14 mouse cellular contexts compared by ENCODE assay signal in the genomic region with DNA sequence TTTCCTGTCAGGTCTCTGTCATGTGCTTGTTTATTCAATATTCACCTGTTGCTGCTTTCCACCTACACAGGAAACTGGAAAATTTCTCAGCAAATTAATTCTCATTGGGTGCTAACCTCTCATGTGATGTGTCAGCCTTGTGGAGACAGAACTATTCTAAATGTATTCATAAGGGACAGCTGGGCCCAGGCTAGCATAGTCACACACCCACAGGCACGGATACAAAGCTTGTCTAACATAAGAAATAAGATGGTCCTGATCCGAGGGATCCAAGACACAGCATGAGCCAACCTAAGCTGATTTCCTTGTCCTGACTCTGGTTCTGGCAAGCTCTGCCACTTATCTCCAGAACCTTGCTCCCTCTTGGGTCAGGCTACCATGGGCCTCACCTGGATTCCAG.
DNase-seq lines count a peak whose midpoint lies in the region; ATAC-seq and TF ChIP-seq lines count a peak whose summit lies in the region.
"Had no signal": no experiment of that assay in that cellular context is flagged by ENCODE, and none has a peak within 500 bp of the region (broad histone marks: within the 10 kb centered on the region; RNA-seq: fewer than 3 reads in every experiment).

No protein-coding gene starts in this region.

- H3K4me3 ChIP-seq in forebrain, embryonic 13.5 days = no peak overlapping the region
- H3K4me3 ChIP-seq in forebrain, embryonic 10.5 days = no peak overlapping the region
- no peak overlapping the region for H3K4me3 ChIP-seq in intestine, embryonic 15.5 days (replicated peaks)
- no peak overlapping the region for H3K4me3 ChIP-seq in intestine, postnatal 0 days (ENCODE audit: low read depth, low read length)
- H3K4me3 ChIP-seq in forebrain, embryonic 16.5 days (replicated peaks; ENCODE audit: low read length) = no peak overlapping the region
- H3K4me3 ChIP-seq: embryonic facial prominence, embryonic 15.5 days; erythroblast, embryonic 14.5 days; heart, adult 2 months; heart, embryonic 15.5 days; hindbrain, embryonic 10.5 days had no signal

- no peak for TF ChIP-seq CTCF in intestine, postnatal 0 days (IDR thresholded peaks at IDR 0.05; ENCODE audit: low read depth)

- no peaks in the 10 kb centered on the region for H3K27me3 ChIP-seq in forebrain, embryonic 13.5 days
- peaks cover 6% of the 10 kb centered on the region; the same call in 1 of the 2 replicates for H3K27me3 ChIP-seq in forebrain, embryonic 10.5 days (ENCODE audit: poor library complexity, severe bottlenecking)
- no peaks in the 10 kb centered on the region for H3K27me3 ChIP-seq in intestine, embryonic 15.5 days (replicated peaks)
- no peaks in the 10 kb centered on the region for H3K27me3 ChIP-seq in intestine, postnatal 0 days (replicated peaks; ENCODE audit: control insufficient read depth, insufficient read depth, low read length)
- no peaks in the 10 kb centered on the region for H3K27me3 ChIP-seq in forebrain, embryonic 16.5 days (replicated peaks; ENCODE audit: control insufficient read depth, insufficient read depth, low read length)
- H3K27me3 ChIP-seq: CH12.LX; embryonic facial prominence, embryonic 15.5 days; heart, embryonic 15.5 days had no signal

- H3K4me2 ChIP-seq in forebrain, embryonic 13.5 days = no peak overlapping the region
- H3K4me2 ChIP-seq in intestine, embryonic 15.5 days (replicated peaks) = no peak overlapping the region
- H3K4me2 ChIP-seq in intestine, postnatal 0 days (replicated peaks; ENCODE audit: low read depth) = no peak overlapping the region
- H3K4me2 ChIP-seq in forebrain, embryonic 16.5 days (ENCODE audit: low read length) = no peak overlapping the region
- H3K4me2 ChIP-seq: embryonic facial prominence, embryonic 15.5 days; heart, embryonic 11.5 days; heart, embryonic 15.5 days; hindbrain, embryonic 14.5 days had no signal

- no peak for DNase-seq in forebrain, embryonic 10.5 days (ENCODE audit: extremely low spot score, low spot score)
- peak; percentile 0 for DNase-seq in induced T-regulatory cell, adult 2 months (ENCODE audit: low read depth)

- no peaks in the 10 kb centered on the region for H3K36me3 ChIP-seq in forebrain, embryonic 13.5 days (ENCODE audit: poor library complexity, severe bottlenecking)
- no peaks in the 10 kb centered on the region for H3K36me3 ChIP-seq in forebrain, embryonic 10.5 days (replicated peaks)
- no peaks in the 10 kb centered on the region for H3K36me3 ChIP-seq in intestine, embryonic 15.5 days
- H3K36me3 ChIP-seq in intestine, postnatal 0 days (ENCODE audit: control insufficient read depth, insufficient read depth) = no peaks in the 10 kb centered on the region
- H3K36me3 ChIP-seq in forebrain, embryonic 16.5 days (ENCODE audit: control insufficient read depth, insufficient read depth) = no peaks in the 10 kb centered on the region
- H3K36me3 ChIP-seq: embryonic facial prominence, embryonic 15.5 days; heart, embryonic 15.5 days; hindbrain, embryonic 10.5 days had no signal

- no peak overlapping the region for H3K27ac ChIP-seq in forebrain, embryonic 13.5 days
- H3K27ac ChIP-seq in forebrain, embryonic 10.5 days = no peak overlapping the region
- no peak overlapping the region for H3K27ac ChIP-seq in intestine, embryonic 15.5 days
- H3K27ac ChIP-seq in intestine, postnatal 0 days (ENCODE audit: low read depth, low read length) = no peak overlapping the region
- no peak overlapping the region for H3K27ac ChIP-seq in forebrain, embryonic 16.5 days (ENCODE audit: low read length)
- H3K27ac ChIP-seq: embryonic facial prominence, embryonic 15.5 days; heart, adult 2 months; heart, embryonic 15.5 days; hindbrain, embryonic 10.5 days; hindbrain, embryonic 14.5 days had no signal

- WGBS in forebrain, embryonic 13.5 days = 66% methylated on average over 2 of the region's 2 CpGs
- WGBS in forebrain, embryonic 10.5 days = 85% methylated on average over 2 of the region's 2 CpGs
- 76% methylated on average over 2 of the region's 2 CpGs for WGBS in intestine, embryonic 15.5 days
- WGBS in intestine, postnatal 0 days = 70% methylated on average over 2 of the region's 2 CpGs
- WGBS in forebrain, embryonic 16.5 days = 73% methylated on average over 2 of the region's 2 CpGs

- H3K9me3 ChIP-seq in forebrain, embryonic 13.5 days (replicated peaks) = no peaks in the 10 kb centered on the region
- H3K9me3 ChIP-seq in forebrain, embryonic 10.5 days = no peaks in the 10 kb centered on the region
- no peaks in the 10 kb centered on the region for H3K9me3 ChIP-seq in intestine, embryonic 15.5 days
- no peaks in the 10 kb centered on the region for H3K9me3 ChIP-seq in intestine, postnatal 0 days (ENCODE audit: control insufficient read depth)
- H3K9me3 ChIP-seq in forebrain, embryonic 16.5 days (ENCODE audit: control insufficient read depth, low read length) = no peaks in the 10 kb centered on the region
- H3K9me3 ChIP-seq: embryonic facial prominence, embryonic 15.5 days; heart, embryonic 15.5 days; hindbrain, embryonic 10.5 days had no signal

- H3K9ac ChIP-seq in forebrain, embryonic 13.5 days = no peak overlapping the region
- H3K9ac ChIP-seq in intestine, embryonic 15.5 days = no peak overlapping the region
- no peak overlapping the region for H3K9ac ChIP-seq in intestine, postnatal 0 days (ENCODE audit: low read depth, low read length)
- H3K9ac ChIP-seq in forebrain, embryonic 16.5 days (replicated peaks; ENCODE audit: low read depth, low read length) = no peak overlapping the region
- H3K9ac ChIP-seq: embryonic facial prominence, embryonic 15.5 days; heart, embryonic 15.5 days; hindbrain, embryonic 14.5 days had no signal

- ATAC-seq in forebrain, embryonic 13.5 days = peak; percentile 61
- ATAC-seq in intestine, embryonic 15.5 days = peak; percentile 41; the same call in 1 of the 2 replicates
- ATAC-seq in intestine, postnatal 0 days = no peak
- ATAC-seq in forebrain, embryonic 16.5 days = peak; percentile 49

- H3K4me1 ChIP-seq in forebrain, embryonic 13.5 days = no peaks in the 10 kb centered on the region
- peaks cover 6% of the 10 kb centered on the region for H3K4me1 ChIP-seq in forebrain, embryonic 10.5 days
- H3K4me1 ChIP-seq in intestine, embryonic 15.5 days (replicated peaks) = no peaks in the 10 kb centered on the region
- no peaks in the 10 kb centered on the region for H3K4me1 ChIP-seq in intestine, postnatal 0 days (replicated peaks; ENCODE audit: control insufficient read depth, insufficient read depth, low read length)
- H3K4me1 ChIP-seq in forebrain, embryonic 16.5 days (replicated peaks; ENCODE audit: control insufficient read depth, insufficient read depth, low read length) = 0 out of 2 replicates have a peak, but pooled peaks cover 1% of the 10 kb centered on the region
- H3K4me1 ChIP-seq: embryonic facial prominence, embryonic 15.5 days; heart, embryonic 15.5 days had no signal
